Mouse (Mus musculus): ENCODE results near the gene Rapgefl1.
A peak's percentile ranks its signal among the peaks of the same experiment; 100 is the strongest.

The Rapgefl1 gene

GRCm38 (mm10) chr11:98858759-98859731, 22.5 kb downstream of the Rapgefl1 start:
- peak; percentile 87 for DNase-seq (ENCODE audit: low spot score)

GRCm38 (mm10) chr11:98863028-98863750, 26.6 kb downstream of the Rapgefl1 start, which contains the start of gene Wipf2:
Wipf2 (plus strand) TSS chr11:98863638.
- DNase-seq (ENCODE audit: low spot score) = peak; percentile 95

GRCm38 (mm10) chr11:98863751-98864429, 27.3 kb downstream of the Rapgefl1 start:
- no peak for DNase-seq (ENCODE audit: low spot score)

GRCm38 (mm10) chr11:98867293-98867692, 30.7 kb downstream of the Rapgefl1 start:
- DNase-seq (ENCODE audit: low spot score) = no peak

- DNase-seq (ENCODE audit: low spot score) = no peak
These were observed 33.3 kb downstream of the Rapgefl1 start for GRCm38 (mm10) chr11:98869906-98870305.

- no peak for DNase-seq (ENCODE audit: low spot score)
These were observed 34.2 kb downstream of the Rapgefl1 start for GRCm38 (mm10) chr11:98870791-98871190.

- DNase-seq (ENCODE audit: low spot score) = no peak
These were observed 34.8 kb downstream of the Rapgefl1 start for GRCm38 (mm10) chr11:98871416-98871815.

GRCm38 (mm10) chr11:98872040-98872439, 35.5 kb downstream of the Rapgefl1 start:
- no peak for DNase-seq (ENCODE audit: low spot score)

- no peak for DNase-seq (ENCODE audit: low spot score)
These were observed 37.3 kb downstream of the Rapgefl1 start for GRCm38 (mm10) chr11:98873900-98874299.

- no peak for DNase-seq (ENCODE audit: low spot score)
These were observed 40.4 kb downstream of the Rapgefl1 start for GRCm38 (mm10) chr11:98877001-98877400.

GRCm38 (mm10) chr11:98887703-98888102, 51.1 kb downstream of the Rapgefl1 start:
- no peak for DNase-seq (ENCODE audit: low spot score)

GRCm38 (mm10) chr11:98889077-98889476, 52.5 kb downstream of the Rapgefl1 start:
- no peak for DNase-seq (ENCODE audit: low spot score)

- no peak for DNase-seq (ENCODE audit: low spot score)
These were observed 53.4 kb downstream of the Rapgefl1 start for GRCm38 (mm10) chr11:98889977-98890376.

- DNase-seq (ENCODE audit: low spot score) = no peak
These were observed 55.8 kb downstream of the Rapgefl1 start for GRCm38 (mm10) chr11:98892426-98892825.

GRCm38 (mm10) chr11:98900529-98901125, 64.0 kb downstream of the Rapgefl1 start:
- DNase-seq (ENCODE audit: low spot score) = no peak

GRCm38 (mm10) chr11:98902621-98903245, 66.1 kb downstream of the Rapgefl1 start:
- DNase-seq (ENCODE audit: low spot score) = no peak

All from urinary bladder, postnatal 25 days (tissue).